Mouse (Mus musculus) kidney, adult 2 months (tissue): ENCODE measurements around the gene Slc17a5.

Experiments used
- CTCF ChIP-seq: fragments of 200-500 bp; conservative IDR thresholded peaks from 2 replicates; pipeline ENCODE4 v1.5.1; 2011; ENCODE audit warnings: low read depth, mild to moderate bottlenecking, control low read depth, low read length, moderate library complexity, mixed read lengths; ENCODE audit not compliant: insufficient read depth, insufficient read length
- POLR2A ChIP-seq: fragments of 200-500 bp; IDR thresholded peaks from one replicate; pipeline ENCODE4 v1.6.1; 2011; ENCODE audit warnings: low read depth, low read length, control low read depth

GRCm38 (mm10) chr9:78633976-78634375 lies 46.1 kb upstream of the Slc17a5 start:
- TF ChIP-seq CTCF = no peak
- TF ChIP-seq POLR2A = no peak
